Mouse (Mus musculus): ENCODE results near the gene Apol11b.

- TF ChIP-seq CTCF (IDR thresholded peaks at IDR 0.05; ENCODE audit: control insufficient read depth, insufficient read depth, insufficient replicate concordance, low read depth, low read length) (no peak), POLR2A (IDR thresholded peaks at IDR 0.05; ENCODE audit: control insufficient read depth, low read depth, low read length) (no peak)
These were observed 44.7 kb downstream of the Apol11b start for GRCm38 (mm10) chr15:77598429-77598828.

All from testis, adult 2 months (tissue).